Mouse (Mus musculus): ENCODE data around the gene Ccs. TPM values are rescaled to one million over a fixed set of nuclear protein-coding genes. Genes with fewer than 3 reads are reported as not detected.
"Not testable (repeated sequence)": the region's sequence is repeated elsewhere in the genome, so short reads cannot be mapped to it uniquely, and the experiment has no call there.

Gene Ccs
- polyA plus RNA-seq, 1 experiment from 2014 or later: 44.9 TPM

- Histone ChIP-seq H3K4me2 (ENCODE audit: low read depth, low read length) (no peak overlapping the region), H3K27me3 (ENCODE audit: control insufficient read depth, insufficient read depth, low read length) (no peaks in the 10 kb centered on the region), H3K4me1 (ENCODE audit: control insufficient read depth, insufficient read depth, low read length) (no peaks in the 10 kb centered on the region), H3K9me3 (replicated peaks; ENCODE audit: control insufficient read depth, low read length) (no peaks in the 10 kb centered on the region), H3K27ac (replicated peaks; ENCODE audit: low read depth, low read length) (no peak overlapping the region), H3K9ac (replicated peaks; ENCODE audit: low read length) (no peak overlapping the region), H3K36me3 (replicated peaks; ENCODE audit: control insufficient read depth, insufficient read depth, low read depth, low read length) (no peaks in the 10 kb centered on the region), H3K4me3 (ENCODE audit: low read depth, low read length) (no peak overlapping the region)
- ATAC-seq (replicated peaks; ENCODE audit: insufficient number of reproducible peaks, low FRiP score, low TSS enrichment, low read depth) (no peak), DNase-seq (ENCODE audit: low spot score) (no peak)
- 70% methylated on average over 7 of the region's 7 CpGs for WGBS
Observed at GRCm38 (mm10) chr19:4829156-4829555, 10.0 kb downstream of the Ccs start.

DNA sequence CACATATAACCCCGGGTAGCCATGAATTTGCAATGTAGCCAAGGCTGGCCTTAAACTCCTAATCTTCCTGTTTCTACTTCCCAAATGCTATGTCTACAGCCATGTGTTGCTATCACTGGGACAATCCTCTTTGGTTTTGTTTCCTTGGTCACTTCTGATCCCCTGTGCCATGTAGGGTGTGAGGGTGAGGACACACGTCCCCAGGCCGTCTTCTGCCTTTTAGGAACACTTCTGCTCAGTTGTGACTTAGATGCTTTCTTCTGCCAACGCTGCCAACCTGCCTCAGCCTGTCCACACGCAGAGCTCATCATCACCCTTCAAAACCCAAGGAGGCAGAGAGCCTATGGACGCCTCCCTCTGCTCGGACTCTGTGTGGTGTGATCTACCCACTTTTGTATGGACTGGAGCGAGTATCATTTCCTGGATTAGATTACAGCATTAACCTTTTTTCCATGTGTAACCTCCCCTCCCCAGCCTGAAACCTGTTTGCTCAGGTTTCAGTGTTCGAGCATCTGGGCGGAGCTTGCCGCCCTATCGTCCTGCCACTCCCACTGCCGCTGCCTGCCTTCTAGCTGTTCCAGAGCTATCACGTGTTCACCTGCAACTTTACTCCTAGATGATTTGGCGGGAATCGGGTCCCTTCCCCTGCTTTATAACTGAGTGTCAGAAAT, 10.6 kb downstream of the Ccs start:
- DNase-seq (ENCODE audit: low spot score) (peak; percentile 8), ATAC-seq (replicated peaks; ENCODE audit: insufficient number of reproducible peaks, low FRiP score, low TSS enrichment, low read depth) (no peak)
- Histone ChIP-seq H3K9ac (replicated peaks; ENCODE audit: low read length) (no peak overlapping the region), H3K9me3 (replicated peaks; ENCODE audit: control insufficient read depth, low read length) (no peaks in the 10 kb centered on the region), H3K27ac (replicated peaks; ENCODE audit: low read depth, low read length) (no peak overlapping the region), H3K36me3 (replicated peaks; ENCODE audit: control insufficient read depth, insufficient read depth, low read depth, low read length) (no peaks in the 10 kb centered on the region), H3K4me2 (ENCODE audit: low read depth, low read length) (no peak overlapping the region), H3K27me3 (ENCODE audit: control insufficient read depth, insufficient read depth, low read length) (no peaks in the 10 kb centered on the region), H3K4me3 (ENCODE audit: low read depth, low read length) (no peak overlapping the region), H3K4me1 (ENCODE audit: control insufficient read depth, insufficient read depth, low read length) (no peaks in the 10 kb centered on the region)
- WGBS: 53% methylated on average over 16 of the region's 16 CpGs

DNA sequence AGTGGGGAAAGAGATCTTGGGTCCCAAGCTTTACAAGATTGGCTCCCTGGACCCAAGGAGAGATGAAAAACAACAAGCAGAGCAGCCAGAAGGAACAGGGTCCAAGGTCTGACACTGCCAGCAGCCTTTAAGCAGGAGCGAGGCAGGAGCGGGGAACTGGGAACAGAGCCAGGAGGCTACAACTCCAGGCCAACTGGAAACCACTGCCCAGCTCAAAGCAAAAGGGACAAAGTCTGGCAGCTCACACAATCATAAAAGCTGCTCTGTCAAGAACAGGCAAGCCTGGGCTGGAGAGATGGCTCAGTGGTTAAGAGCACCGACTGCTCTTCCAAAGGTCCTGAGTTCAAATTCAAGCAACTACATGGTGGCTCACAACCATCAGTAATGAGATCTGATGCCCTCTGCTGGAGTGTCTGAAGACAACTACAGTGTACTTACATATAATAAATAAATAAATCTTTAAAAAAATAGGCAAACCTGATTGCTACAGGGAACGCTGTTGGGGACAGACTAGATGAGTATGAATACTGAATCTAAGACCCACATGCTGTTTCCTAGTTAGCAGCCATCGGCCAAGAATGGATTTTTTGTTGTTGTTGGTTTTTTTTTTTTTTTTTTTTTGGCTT, 18.3 kb downstream of the Ccs start:
- Histone ChIP-seq H3K4me3 (ENCODE audit: low read depth, low read length) (no peak overlapping the region), H3K9me3 (replicated peaks; ENCODE audit: control insufficient read depth, low read length) (no peaks in the 10 kb centered on the region), H3K4me2 (ENCODE audit: low read depth, low read length) (no peak overlapping the region), H3K27ac (replicated peaks; ENCODE audit: low read depth, low read length) (no peak overlapping the region), H3K4me1 (ENCODE audit: control insufficient read depth, insufficient read depth, low read length) (no peaks in the 10 kb centered on the region), H3K9ac (replicated peaks; ENCODE audit: low read length) (no peak overlapping the region), H3K27me3 (ENCODE audit: control insufficient read depth, insufficient read depth, low read length) (no peaks in the 10 kb centered on the region), H3K36me3 (replicated peaks; ENCODE audit: control insufficient read depth, insufficient read depth, low read depth, low read length) (no peaks in the 10 kb centered on the region)
- ATAC-seq (replicated peaks; ENCODE audit: insufficient number of reproducible peaks, low FRiP score, low TSS enrichment, low read depth) (no peak), DNase-seq (ENCODE audit: low spot score) (no peak)
- 90% methylated on average over 5 of the region's 5 CpGs for WGBS

- Histone ChIP-seq H3K27ac (replicated peaks; ENCODE audit: low read depth, low read length) (no peak overlapping the region), H3K36me3 (replicated peaks; ENCODE audit: control insufficient read depth, insufficient read depth, low read depth, low read length) (no peaks in the 10 kb centered on the region), H3K9me3 (replicated peaks; ENCODE audit: control insufficient read depth, low read length) (no peaks in the 10 kb centered on the region), H3K4me1 (ENCODE audit: control insufficient read depth, insufficient read depth, low read length) (no peaks in the 10 kb centered on the region), H3K4me2 (ENCODE audit: low read depth, low read length) (no peak overlapping the region), H3K27me3 (ENCODE audit: control insufficient read depth, insufficient read depth, low read length) (no peaks in the 10 kb centered on the region), H3K9ac (replicated peaks; ENCODE audit: low read length) (no peak overlapping the region), H3K4me3 (ENCODE audit: low read depth, low read length) (no peak overlapping the region)
- peak; percentile 8 for DNase-seq (ENCODE audit: low spot score)
- no peak for ATAC-seq (replicated peaks; ENCODE audit: insufficient number of reproducible peaks, low FRiP score, low TSS enrichment, low read depth)
- 67% methylated on average over 1 of the region's 1 CpGs for WGBS
Observed at GRCm38 (mm10) chr19:4817182-4817835, 21.8 kb downstream of the Ccs start.

GRCm38 (mm10) chr19:4813015-4813414, 26.1 kb downstream of the Ccs start:
- Histone ChIP-seq H3K4me2 (ENCODE audit: low read depth, low read length) (no peak overlapping the region), H3K9me3 (replicated peaks; ENCODE audit: control insufficient read depth, low read length) (no peaks in the 10 kb centered on the region), H3K4me1 (ENCODE audit: control insufficient read depth, insufficient read depth, low read length) (no peaks in the 10 kb centered on the region), H3K36me3 (replicated peaks; ENCODE audit: control insufficient read depth, insufficient read depth, low read depth, low read length) (no peaks in the 10 kb centered on the region), H3K27ac (replicated peaks; ENCODE audit: low read depth, low read length) (no peak overlapping the region), H3K9ac (replicated peaks; ENCODE audit: low read length) (no peak overlapping the region), H3K4me3 (ENCODE audit: low read depth, low read length) (no peak overlapping the region), H3K27me3 (ENCODE audit: control insufficient read depth, insufficient read depth, low read length) (no peaks in the 10 kb centered on the region)
- no peak for ATAC-seq (replicated peaks; ENCODE audit: insufficient number of reproducible peaks, low FRiP score, low TSS enrichment, low read depth)
- DNase-seq (ENCODE audit: low spot score): peak; percentile 35
- WGBS: 80% methylated on average over 5 of the region's 6 CpGs

DNA sequence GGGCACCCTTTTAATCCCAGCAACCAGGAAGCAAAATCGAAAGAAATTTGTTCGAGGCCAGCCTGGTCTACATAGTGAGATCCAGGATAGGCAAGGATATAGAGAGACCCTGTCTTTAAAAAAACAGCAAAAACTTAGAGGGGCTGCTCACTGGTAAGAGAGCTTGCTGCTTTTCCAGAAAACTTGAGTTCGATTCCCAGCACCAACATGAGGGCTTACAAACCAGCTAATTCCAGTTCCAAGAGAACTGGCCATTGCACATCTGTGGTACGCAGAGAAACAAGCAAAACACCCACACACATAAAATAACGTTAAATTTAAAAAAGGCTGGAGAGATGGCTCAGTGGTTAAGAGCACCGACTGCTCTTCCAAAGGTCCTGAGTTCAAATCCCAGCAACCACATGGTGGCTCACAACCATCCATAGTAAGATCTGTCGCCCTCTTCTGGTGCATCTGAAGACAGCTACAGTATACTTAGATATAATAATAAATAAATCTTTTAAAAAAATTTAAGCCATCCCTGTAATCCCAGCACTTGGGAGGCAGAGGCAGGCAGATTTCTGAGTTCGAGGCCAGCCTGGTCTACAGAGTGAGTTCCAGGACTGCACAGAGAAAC, 26.7 kb downstream of the Ccs start:
- H3K9me3 ChIP-seq (replicated peaks; ENCODE audit: control insufficient read depth, low read length); H3K36me3 ChIP-seq (replicated peaks; ENCODE audit: control insufficient read depth, insufficient read depth, low read depth, low read length); H3K27me3 ChIP-seq (ENCODE audit: control insufficient read depth, insufficient read depth, low read length); DNase-seq (ENCODE audit: low spot score); H3K27ac ChIP-seq (replicated peaks; ENCODE audit: low read depth, low read length); H3K4me1 ChIP-seq (ENCODE audit: control insufficient read depth, insufficient read depth, low read length); ATAC-seq (replicated peaks; ENCODE audit: insufficient number of reproducible peaks, low FRiP score, low TSS enrichment, low read depth): not testable (repeated sequence)
- WGBS: 79% methylated on average over 8 of the region's 8 CpGs
- Histone ChIP-seq H3K4me2 (ENCODE audit: low read depth, low read length) (peak overlapping the region; percentile 49), H3K9ac (replicated peaks; ENCODE audit: low read length) (peak overlapping the region; percentile 92), H3K4me3 (ENCODE audit: low read depth, low read length) (peak overlapping the region; percentile 76)

GRCm38 (mm10) chr19:4811909-4812242, 27.3 kb downstream of the Ccs start:
- 7% methylated on average over 12 of the region's 12 CpGs for WGBS
- DNase-seq (ENCODE audit: low spot score) (no peak), ATAC-seq (replicated peaks; ENCODE audit: insufficient number of reproducible peaks, low FRiP score, low TSS enrichment, low read depth) (peak; percentile 49)
- H3K9me3 ChIP-seq (replicated peaks; ENCODE audit: control insufficient read depth, low read length): no peaks in the 10 kb centered on the region
- H3K4me1 ChIP-seq (ENCODE audit: control insufficient read depth, insufficient read depth, low read length): no peaks in the 10 kb centered on the region
- peak overlapping the region; percentile 68 for H3K27ac ChIP-seq (replicated peaks; ENCODE audit: low read depth, low read length)
- peak overlapping the region; percentile 92 for H3K9ac ChIP-seq (replicated peaks; ENCODE audit: low read length)
- no peaks in the 10 kb centered on the region for H3K36me3 ChIP-seq (replicated peaks; ENCODE audit: control insufficient read depth, insufficient read depth, low read depth, low read length)
- peak overlapping the region; percentile 49 for H3K4me2 ChIP-seq (ENCODE audit: low read depth, low read length)
- peak overlapping the region; percentile 76 for H3K4me3 ChIP-seq (ENCODE audit: low read depth, low read length)
- no peaks in the 10 kb centered on the region for H3K27me3 ChIP-seq (ENCODE audit: control insufficient read depth, insufficient read depth, low read length)

Measured in embryonic facial prominence, embryonic 11.5 days (tissue).